Mouse (Mus musculus): Measurements from ENCODE around the gene Prph.

The Prph gene

GRCm38 (mm10) chr15:99098493-99098861, 43.5 kb downstream of the Prph start:
- no peak for DNase-seq (ENCODE audit: low spot score)

GRCm38 (mm10) chr15:99099139-99099556, 44.2 kb downstream of the Prph start:
- peak; percentile 69 for DNase-seq (ENCODE audit: low spot score)

GRCm38 (mm10) chr15:99099984-99100383, 45.0 kb downstream of the Prph start:
- no peak for DNase-seq (ENCODE audit: low spot score)

GRCm38 (mm10) chr15:99105238-99105637, 50.3 kb downstream of the Prph start:
- DNase-seq (ENCODE audit: low spot score) = no peak

- DNase-seq (ENCODE audit: low spot score) = no peak
Observed at GRCm38 (mm10) chr15:99107866-99108265, 52.9 kb downstream of the Prph start.
